Mouse (Mus musculus): ENCODE measurements around the gene Pla2g4a.

- no peak for TF ChIP-seq POLR2A (IDR thresholded peaks at IDR 0.05; ENCODE audit: extremely low read depth, insufficient read depth, low read length)
- TF ChIP-seq CTCF (IDR thresholded peaks at IDR 0.05; ENCODE audit: low read depth, low read length), result no peak
Measured at GRCm38 (mm10) chr1:149882419-149883025, 78.6 kb downstream of the Pla2g4a start.

All from liver, adult 2 months (tissue).